Mouse (Mus musculus): ENCODE results near the gene Apba3.
A peak's percentile ranks its signal among the peaks of the same experiment; 100 is the strongest.

The Apba3 gene

DNA sequence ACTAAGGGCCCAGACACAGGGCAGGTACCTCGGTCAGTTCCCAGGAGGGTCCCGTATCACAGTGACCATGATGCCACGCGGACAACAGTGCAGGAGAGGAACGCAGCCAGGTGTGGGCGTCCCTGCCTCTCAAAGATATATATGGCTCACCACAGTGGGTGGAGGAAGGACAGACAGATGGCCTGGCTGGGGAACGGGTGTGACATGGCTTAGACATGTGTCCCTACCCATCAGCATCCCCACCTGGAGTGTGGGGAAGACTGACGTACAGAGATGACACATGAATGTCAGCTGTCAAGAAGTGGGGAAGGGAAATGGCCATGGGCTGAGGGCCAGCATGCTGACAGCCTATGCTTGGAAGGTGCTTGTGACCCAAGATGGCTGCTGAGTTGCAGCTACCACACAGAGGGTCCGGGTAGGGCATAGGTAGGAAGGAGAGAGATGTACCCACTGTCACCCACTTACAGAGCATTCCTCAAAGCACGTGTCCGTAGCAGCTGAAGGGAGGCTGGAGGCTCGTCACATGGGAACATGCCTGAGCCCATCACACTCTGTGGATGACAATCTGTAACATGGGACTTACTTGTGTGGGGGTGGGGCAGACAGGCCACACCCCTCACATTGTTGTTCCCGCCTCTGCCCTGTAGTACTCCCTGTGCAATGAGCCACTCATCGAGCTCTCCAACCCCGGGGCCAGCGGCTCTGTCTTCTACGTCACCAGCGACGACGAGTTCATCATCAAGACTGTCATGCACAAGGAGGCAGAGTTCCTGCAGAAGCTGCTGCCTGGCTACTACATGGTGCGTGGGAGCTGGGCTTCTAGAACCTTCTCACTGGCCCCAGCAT, 40.3 kb downstream of the Apba3 start:
- DNase-seq (ENCODE audit: low read depth, low spot score) = peak; percentile 52

DNA sequence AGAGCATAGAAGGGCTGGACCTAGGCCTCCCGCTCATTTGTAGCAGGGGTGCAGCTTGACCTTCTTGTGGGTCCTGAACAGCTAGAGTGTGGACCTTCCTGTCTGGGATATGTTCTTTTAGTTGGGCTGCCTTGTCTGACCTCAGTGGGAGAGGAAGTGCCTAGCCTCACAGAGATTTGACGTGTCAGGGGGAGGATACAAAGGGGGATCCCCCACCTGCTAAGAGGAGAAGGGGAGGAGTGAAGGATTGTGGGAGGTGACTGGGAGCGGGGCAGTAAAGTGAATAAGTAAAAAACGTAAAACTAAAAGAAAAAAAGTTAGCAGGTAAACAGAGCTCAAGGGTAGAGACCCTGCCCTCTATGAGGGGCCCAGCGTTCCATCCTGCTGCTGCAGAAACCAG, 42.8 kb downstream of the Apba3 start:
- DNase-seq (ENCODE audit: low read depth, low spot score) = no peak

- DNase-seq (ENCODE audit: low read depth, low spot score) = no peak
Measured at GRCm38 (mm10) chr10:81313581-81313980, 46.8 kb downstream of the Apba3 start.

- peak; percentile 46 for DNase-seq (ENCODE audit: low read depth, low spot score)
Measured at GRCm38 (mm10) chr10:81314201-81314600, 47.4 kb downstream of the Apba3 start.

- DNase-seq (ENCODE audit: low read depth, low spot score) = no peak
Measured at GRCm38 (mm10) chr10:81315587-81315986, 48.8 kb downstream of the Apba3 start.

GRCm38 (mm10) chr10:81316338-81317060, 49.7 kb downstream of the Apba3 start:
- DNase-seq (ENCODE audit: low read depth, low spot score) = no peak

- DNase-seq (ENCODE audit: low read depth, low spot score) = peak; percentile 94
Measured at GRCm38 (mm10) chr10:81317273-81317672, 50.5 kb downstream of the Apba3 start.

DNA sequence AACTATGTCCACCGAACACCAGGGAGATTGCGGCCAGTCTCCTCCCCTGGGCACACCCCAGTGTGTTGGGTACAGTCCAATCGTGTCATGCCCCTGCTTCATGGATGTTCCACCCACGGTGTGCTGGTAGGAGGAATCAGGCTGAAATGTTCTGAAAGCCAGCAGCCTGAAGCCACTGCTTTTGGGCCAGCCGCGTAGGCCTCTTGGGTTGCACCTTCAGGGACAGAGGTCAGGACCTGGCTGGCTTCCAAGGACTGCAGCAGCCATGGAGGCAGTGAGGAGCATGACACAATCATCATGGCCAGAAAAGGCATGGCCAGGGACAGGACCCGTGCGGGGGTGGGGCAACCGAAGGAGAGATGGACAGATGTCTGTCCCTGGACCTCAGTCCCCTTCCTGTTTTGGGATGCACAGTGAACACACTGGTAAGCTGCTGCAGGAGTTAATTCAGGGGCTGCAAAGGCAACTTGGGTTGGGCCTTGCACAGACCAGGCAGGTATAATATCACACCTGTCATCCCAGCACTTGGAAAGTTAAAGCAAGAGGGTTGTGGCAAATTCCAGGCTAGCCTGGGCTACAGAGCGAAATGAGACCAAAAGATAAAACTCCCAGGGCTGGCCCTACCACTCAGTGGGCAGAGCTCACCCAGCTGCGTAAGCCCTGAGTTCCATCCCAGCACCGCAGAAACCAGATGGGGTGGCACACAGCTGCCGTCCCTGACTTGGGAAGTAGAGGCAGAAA, 52.0 kb downstream of the Apba3 start:
- DNase-seq (ENCODE audit: low read depth, low spot score) = no peak

DNA sequence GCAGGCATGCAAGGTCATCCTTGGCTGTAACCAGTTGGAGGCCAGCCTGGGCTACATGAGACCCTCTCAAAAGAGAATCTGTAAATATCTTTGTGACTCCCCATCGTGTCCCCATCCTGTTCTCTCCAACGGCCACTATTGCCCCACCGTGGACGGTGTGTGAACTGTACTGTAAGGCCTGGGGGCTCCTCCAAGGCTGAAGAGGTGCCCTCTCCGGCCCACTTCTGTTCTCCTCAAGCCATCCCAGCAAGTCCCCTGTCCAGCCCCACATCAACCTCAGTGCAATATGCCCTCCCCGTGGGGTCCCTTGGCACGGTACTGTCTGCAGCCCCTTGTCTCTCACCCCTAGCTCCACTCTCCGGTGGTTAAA, 52.6 kb downstream of the Apba3 start:
- DNase-seq (ENCODE audit: low read depth, low spot score) = no peak

DNA sequence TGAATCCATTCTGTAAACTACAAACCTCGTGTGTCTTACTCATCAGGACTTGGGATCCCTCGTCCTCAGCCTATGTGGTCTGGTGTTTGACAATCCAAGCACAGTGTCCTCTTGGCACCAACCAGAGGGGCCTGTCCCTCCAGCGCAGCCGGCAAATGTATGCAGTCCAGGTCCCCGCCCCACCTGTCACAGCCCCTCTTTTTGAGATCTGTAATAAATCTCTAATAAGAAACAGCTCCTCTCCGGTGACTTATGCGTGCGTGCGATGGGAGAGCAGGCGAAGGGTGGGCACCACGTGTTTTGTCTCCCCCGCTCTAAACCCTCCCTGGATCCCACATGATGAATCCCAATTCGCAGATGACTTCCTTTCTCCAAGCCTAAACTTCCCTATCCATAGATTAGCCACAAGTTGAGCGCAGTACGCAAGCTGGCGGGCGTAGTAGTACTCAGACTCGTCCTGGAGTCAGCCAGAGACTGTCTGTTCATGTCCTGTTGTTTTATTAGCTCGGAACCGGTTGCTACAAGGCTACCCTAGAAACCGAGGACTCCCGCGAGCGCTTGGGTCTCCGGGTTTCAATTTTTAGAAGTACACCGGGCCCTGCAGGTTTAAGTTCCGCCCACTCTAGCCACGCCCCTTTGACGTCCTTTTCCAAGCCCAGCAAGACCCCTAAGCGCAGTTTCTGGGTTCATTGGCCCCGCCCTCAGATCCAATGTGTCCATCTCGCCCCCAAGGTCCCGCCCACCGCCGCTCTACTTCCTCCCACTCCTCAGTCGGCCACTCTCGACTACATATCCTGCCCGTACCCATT, 53.2 kb downstream of the Apba3 start:
- peak; percentile 100 for DNase-seq (ENCODE audit: low read depth, low spot score)

GRCm38 (mm10) chr10:81320550-81321347, 54.0 kb downstream of the Apba3 start, which contains the start of gene Cactin:
Gene Cactin, plus strand, starts transcription at chr10:81321103.
- peak; percentile 100 for DNase-seq (ENCODE audit: low read depth, low spot score)

GRCm38 (mm10) chr10:81321436-81321835, 54.7 kb downstream of the Apba3 start:
- DNase-seq (ENCODE audit: low read depth, low spot score) = no peak

DNA sequence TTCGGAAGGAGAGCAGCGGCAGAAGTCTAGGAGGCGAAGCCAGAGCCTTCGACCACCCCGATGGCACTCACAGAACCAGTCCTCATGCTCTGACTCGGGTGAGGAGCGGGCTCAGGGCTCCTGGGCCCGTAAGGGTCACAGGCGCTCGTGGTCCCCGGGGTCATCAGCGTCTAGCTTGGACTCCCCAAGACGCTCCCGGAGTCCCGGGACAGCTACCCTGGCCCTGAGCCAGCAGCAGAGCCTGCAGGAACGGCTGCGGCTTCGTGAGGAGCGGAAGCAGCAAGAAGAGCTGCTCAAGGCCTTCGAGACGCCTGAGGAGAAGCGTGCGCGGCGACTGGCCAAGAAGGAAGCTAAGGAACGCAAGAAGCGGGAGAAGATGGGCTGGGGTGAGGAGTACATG, 55.7 kb downstream of the Apba3 start:
- no peak for DNase-seq (ENCODE audit: low read depth, low spot score)
